17 mouse cellular contexts compared by ENCODE assay signal in genomic region chr4:118888297-118888696, GRCm38 (mm10). TPM values are rescaled to one million over a fixed set of nuclear protein-coding genes. Genes with fewer than 3 reads are reported as not detected.
DNase-seq lines count a peak whose midpoint lies in the region.
"Had no signal": no experiment of that assay in that cellular context is flagged by ENCODE, and none has a peak within 500 bp of the region (broad histone marks: within the 10 kb centered on the region; RNA-seq: fewer than 3 reads in every experiment).

Gene Olfr1330 (plus strand): TSS chr4:118888597.

- DNase-seq in heart, adult 11 months = peak; percentile 39
- DNase-seq in heart, adult 18-20 months = no peak
- DNase-seq: adrenal gland, adult 2 months; adrenal gland, adult 8-10 months; adrenal gland, postnatal 10 days; adrenal gland, postnatal 14 days; adrenal gland, postnatal 25 days; adrenal gland, postnatal 36 days; B cell, adult 2 months; cerebellum, adult 11 months; cerebellum, adult 11-12 months; cerebellum, adult 18-20 months; cerebellum, adult 2 months had no signal

RNA-seq across cellular contexts. Expression of gene Olfr1330, which starts in this region (rescaled TPM):
- total RNA-seq in heart, adult 18-20 months (2021) = not detected
- total RNA-seq: adrenal gland, adult 18-20 months; adrenal gland, adult 2 months; adrenal gland, adult 8-10 months; adrenal gland, postnatal 10 days; adrenal gland, postnatal 14 days; adrenal gland, postnatal 25 days; adrenal gland, postnatal 36 days; adrenal gland, postnatal 4 days; ES-E14; MEL had no signal
